Mouse (Mus musculus): ENCODE data around the gene Cdh23. TPM values are rescaled to one million over a fixed set of nuclear protein-coding genes. Genes with fewer than 3 reads are reported as not detected.
"Not testable (repeated sequence)": the region's sequence is repeated elsewhere in the genome, so short reads cannot be mapped to it uniquely, and the experiment has no call there.

The Cdh23 gene
- 0.89 and 1.1 TPM in 2 replicates for polyA plus RNA-seq (2015; fragmentation: Nextera tagmentation; extraction: Ambion mirVana)

GRCm38 (mm10) chr10:60696390-60696789, at the start of gene Cdh23:
TSS of gene Cdh23 (minus strand) at chr10:60696490.
- no peak within 1 kb of the TSS for H3K4me3 ChIP-seq
- peaks cover 7% of the 10 kb centered on the region for H3K27me3 ChIP-seq
- no peaks in the 10 kb centered on the region for H3K9me3 ChIP-seq (replicated peaks)
- peaks cover 12% of the 10 kb centered on the region for H3K4me1 ChIP-seq
- 91% methylated on average over 6 of the region's 6 CpGs for WGBS
- ATAC-seq: no peak
- no peak within 1 kb of the TSS for H3K4me2 ChIP-seq
- no peak within 1 kb of the TSS for H3K9ac ChIP-seq
- no peak within 1 kb of the TSS for H3K27ac ChIP-seq
- H3K36me3 ChIP-seq (ENCODE audit: poor library complexity, severe bottlenecking): no peaks in the 10 kb centered on the region

- H3K4me1 ChIP-seq: peaks cover 16% of the 10 kb centered on the region
- H3K9ac ChIP-seq: no peak overlapping the region
- no peaks in the 10 kb centered on the region for H3K9me3 ChIP-seq (replicated peaks)
- H3K4me3 ChIP-seq: no peak overlapping the region
- H3K4me2 ChIP-seq: no peak overlapping the region
- no peaks in the 10 kb centered on the region for H3K36me3 ChIP-seq (ENCODE audit: poor library complexity, severe bottlenecking)
- ATAC-seq: no peak
- H3K27me3 ChIP-seq: no peaks in the 10 kb centered on the region
- 94% methylated on average over 14 of the region's 14 CpGs for WGBS
- H3K27ac ChIP-seq: no peak overlapping the region
Measured at GRCm38 (mm10) chr10:60744543-60745290, 48.4 kb upstream of the Cdh23 start.

- WGBS: 57% methylated on average over 9 of the region's 9 CpGs
Measured at GRCm38 (mm10) chr10:60743681-60744080, 47.4 kb upstream of the Cdh23 start.

GRCm38 (mm10) chr10:60742942-60743341, 46.7 kb upstream of the Cdh23 start:
- H3K4me1 ChIP-seq: peaks cover 15% of the 10 kb centered on the region
- H3K36me3 ChIP-seq (ENCODE audit: poor library complexity, severe bottlenecking): no peaks in the 10 kb centered on the region
- H3K9ac ChIP-seq: no peak overlapping the region
- no peak overlapping the region for H3K4me2 ChIP-seq
- H3K9me3 ChIP-seq (replicated peaks): no peaks in the 10 kb centered on the region
- no peaks in the 10 kb centered on the region for H3K27me3 ChIP-seq
- 81% methylated on average over 6 of the region's 6 CpGs for WGBS
- H3K27ac ChIP-seq: no peak overlapping the region
- ATAC-seq: no peak
- no peak overlapping the region for H3K4me3 ChIP-seq

More at GRCm38 (mm10) chr10:60743681-60744080, 47.4 kb upstream of the Cdh23 start:
- ATAC-seq: no peak
- Histone ChIP-seq H3K4me3 (no peak overlapping the region), H3K9ac (no peak overlapping the region), H3K4me2 (no peak overlapping the region), H3K27me3 (no peaks in the 10 kb centered on the region), H3K36me3 (ENCODE audit: poor library complexity, severe bottlenecking) (no peaks in the 10 kb centered on the region), H3K4me1 (peaks cover 16% of the 10 kb centered on the region), H3K9me3 (replicated peaks) (no peaks in the 10 kb centered on the region), H3K27ac (no peak overlapping the region)

GRCm38 (mm10) chr10:60742296-60742695, 46.0 kb upstream of the Cdh23 start:
- not testable (repeated sequence) for H3K36me3 ChIP-seq (ENCODE audit: poor library complexity, severe bottlenecking); H3K27me3 ChIP-seq; H3K27ac ChIP-seq; H3K4me3 ChIP-seq; H3K4me2 ChIP-seq; H3K9ac ChIP-seq; ATAC-seq; H3K4me1 ChIP-seq; H3K9me3 ChIP-seq (replicated peaks)
- WGBS: 56% methylated on average over 1 of the region's 1 CpGs

- no peak overlapping the region for H3K4me3 ChIP-seq
- H3K4me1 ChIP-seq: peaks cover under 1% of the 10 kb centered on the region
- no peak for ATAC-seq
- no peak overlapping the region for H3K4me2 ChIP-seq
- no peaks in the 10 kb centered on the region for H3K27me3 ChIP-seq
- 74% methylated on average over 7 of the region's 7 CpGs for WGBS
- no peaks in the 10 kb centered on the region for H3K9me3 ChIP-seq (replicated peaks)
- H3K36me3 ChIP-seq (ENCODE audit: poor library complexity, severe bottlenecking): no peaks in the 10 kb centered on the region
- no peak overlapping the region for H3K27ac ChIP-seq
- no peak overlapping the region for H3K9ac ChIP-seq
Measured at GRCm38 (mm10) chr10:60741435-60741834, 45.1 kb upstream of the Cdh23 start.

- ATAC-seq: no peak
- Histone ChIP-seq H3K4me1 (no peaks in the 10 kb centered on the region), H3K9ac (no peak overlapping the region), H3K27me3 (no peaks in the 10 kb centered on the region), H3K4me2 (no peak overlapping the region), H3K27ac (no peak overlapping the region), H3K36me3 (ENCODE audit: poor library complexity, severe bottlenecking) (no peaks in the 10 kb centered on the region), H3K9me3 (replicated peaks) (no peaks in the 10 kb centered on the region), H3K4me3 (no peak overlapping the region)
- WGBS: 88% methylated on average over 4 of the region's 4 CpGs
Measured at GRCm38 (mm10) chr10:60739619-60740363, 43.5 kb upstream of the Cdh23 start.

GRCm38 (mm10) chr10:60737886-60738640, 41.8 kb upstream of the Cdh23 start:
- H3K4me3 ChIP-seq: no peak overlapping the region
- no peaks in the 10 kb centered on the region for H3K9me3 ChIP-seq (replicated peaks)
- no peaks in the 10 kb centered on the region for H3K27me3 ChIP-seq
- no peak overlapping the region for H3K27ac ChIP-seq
- no peaks in the 10 kb centered on the region for H3K36me3 ChIP-seq (ENCODE audit: poor library complexity, severe bottlenecking)
- no peak overlapping the region for H3K9ac ChIP-seq
- H3K4me2 ChIP-seq: no peak overlapping the region
- H3K4me1 ChIP-seq: no peaks in the 10 kb centered on the region
- ATAC-seq: no peak
- 87% methylated on average over 8 of the region's 9 CpGs for WGBS

- no peaks in the 10 kb centered on the region for H3K36me3 ChIP-seq (ENCODE audit: poor library complexity, severe bottlenecking)
- no peak overlapping the region for H3K9ac ChIP-seq
- ATAC-seq: no peak
- no peak overlapping the region for H3K4me2 ChIP-seq
- WGBS: 77% methylated on average over 11 of the region's 11 CpGs
- no peak overlapping the region for H3K27ac ChIP-seq
- H3K9me3 ChIP-seq (replicated peaks): no peaks in the 10 kb centered on the region
- H3K4me3 ChIP-seq: no peak overlapping the region
- no peaks in the 10 kb centered on the region for H3K27me3 ChIP-seq
- peaks cover 1% of the 10 kb centered on the region for H3K4me1 ChIP-seq
Measured at GRCm38 (mm10) chr10:60737169-60737728, 41.0 kb upstream of the Cdh23 start.

- WGBS: 94% methylated on average over 1 of the region's 1 CpGs
Measured at GRCm38 (mm10) chr10:60735737-60736136, 39.4 kb upstream of the Cdh23 start.

GRCm38 (mm10) chr10:60733471-60733870, 37.2 kb upstream of the Cdh23 start:
- no peak for ATAC-seq
- peaks cover 9% of the 10 kb centered on the region for H3K27me3 ChIP-seq

More at GRCm38 (mm10) chr10:60735737-60736136, 39.4 kb upstream of the Cdh23 start:
- Histone ChIP-seq H3K4me1 (peaks cover 7% of the 10 kb centered on the region), H3K36me3 (ENCODE audit: poor library complexity, severe bottlenecking) (no peaks in the 10 kb centered on the region), H3K4me2 (no peak overlapping the region), H3K9ac (no peak overlapping the region), H3K27ac (no peak overlapping the region), H3K4me3 (no peak overlapping the region), H3K27me3 (peaks cover 2% of the 10 kb centered on the region; the same call in 1 of the 2 replicates), H3K9me3 (replicated peaks) (no peaks in the 10 kb centered on the region)
- no peak for ATAC-seq

More at GRCm38 (mm10) chr10:60733471-60733870, 37.2 kb upstream of the Cdh23 start:
- Histone ChIP-seq H3K9me3 (replicated peaks) (no peaks in the 10 kb centered on the region), H3K4me2 (no peak overlapping the region), H3K27ac (no peak overlapping the region), H3K9ac (no peak overlapping the region), H3K36me3 (ENCODE audit: poor library complexity, severe bottlenecking) (no peaks in the 10 kb centered on the region), H3K4me1 (peaks cover 7% of the 10 kb centered on the region), H3K4me3 (no peak overlapping the region)
- WGBS: 86% methylated on average over 8 of the region's 8 CpGs
